Mouse (Mus musculus) cerebellum, postnatal 36 days (tissue): ENCODE measurements around the gene Agap3.
A peak's percentile ranks its signal among the peaks of the same experiment; 100 is the strongest.

Experiments used
- DNase-seq, 2 experiments: peaks; one replicate each; pipeline ENCODE4 v3.0.0; 2021 to 2022; ENCODE audit warnings: mixed read lengths in 2 of 2

The Agap3 gene

DNA sequence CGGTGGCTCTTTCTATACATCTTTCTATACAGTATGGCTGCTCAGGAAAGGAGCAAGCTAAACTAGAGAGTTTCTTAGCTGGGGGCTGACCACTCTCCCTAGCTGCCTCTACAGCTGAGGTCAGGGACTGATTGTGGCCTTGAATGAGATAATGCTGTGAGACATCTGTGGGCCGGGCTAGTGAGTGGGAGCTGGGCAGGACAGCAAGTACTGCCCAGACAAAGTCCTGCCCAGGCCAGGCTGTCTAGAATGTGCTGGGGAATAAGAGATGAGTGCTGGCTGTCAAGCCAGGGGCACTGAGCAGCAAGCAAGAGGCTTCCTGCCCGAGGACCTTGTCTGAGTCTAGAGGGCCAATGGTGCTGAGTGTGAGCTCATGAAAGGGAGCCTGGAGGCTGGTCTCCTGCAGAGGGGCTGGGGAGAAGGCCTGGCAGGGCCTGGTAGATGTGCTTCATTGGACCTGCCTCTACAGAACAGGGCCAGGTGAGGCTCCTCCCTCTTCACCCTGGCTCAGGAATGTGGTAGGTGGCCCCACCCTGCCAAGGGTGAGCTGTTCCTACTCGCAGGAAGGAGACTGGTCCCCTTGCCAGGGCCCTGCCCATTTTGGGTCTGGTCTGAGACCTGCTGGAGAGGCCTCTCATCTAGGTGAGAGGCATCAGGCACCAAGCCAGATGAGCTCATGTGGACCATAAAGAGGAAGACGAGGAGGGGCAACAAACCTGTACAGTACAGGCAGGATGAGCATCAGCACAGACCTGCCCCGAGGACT is 23.7 kb downstream of the Agap3 start:
- peak; percentile 51 to 56 for DNase-seq

DNA sequence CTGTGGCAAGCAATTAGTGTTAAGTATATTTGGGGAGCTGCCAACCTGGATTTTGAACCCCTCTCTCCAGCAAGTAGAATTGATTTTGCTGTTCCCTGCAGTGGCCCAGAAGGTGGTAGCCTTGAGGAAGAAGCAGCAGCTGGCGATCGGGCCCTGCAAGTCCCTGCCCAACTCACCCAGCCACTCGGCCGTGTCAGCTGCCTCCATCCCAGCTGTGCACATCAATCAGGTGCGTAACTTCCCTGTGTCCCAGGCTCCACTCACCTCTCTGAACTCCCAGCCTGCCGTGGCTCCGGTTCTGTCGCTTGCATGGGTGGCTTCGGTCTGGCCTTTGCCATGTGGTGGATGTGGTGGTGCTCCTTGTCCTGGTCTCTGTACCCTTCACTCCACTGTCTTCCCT is 25.9 kb downstream of the Agap3 start:
- DNase-seq, result no peak

DNA sequence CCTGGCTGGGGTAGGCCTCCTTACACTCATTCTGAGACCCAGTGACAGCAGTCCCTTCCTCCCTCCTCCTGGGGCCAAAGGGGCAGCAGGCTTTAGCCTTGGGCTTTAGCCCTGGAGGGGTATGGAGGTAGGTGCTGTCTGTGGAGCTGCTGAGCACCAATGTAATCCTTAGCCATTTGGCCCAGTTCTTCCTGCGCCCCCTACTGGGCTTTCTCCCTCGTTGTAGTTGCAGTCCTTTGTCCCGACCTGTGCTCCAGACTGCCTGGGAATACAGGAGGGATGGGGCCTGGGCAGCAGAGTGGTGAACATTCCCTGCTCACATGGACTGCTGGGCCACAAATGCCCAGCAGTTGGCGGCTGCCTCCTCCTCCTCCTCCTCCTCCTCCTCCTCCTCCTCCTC is 29.7 kb downstream of the Agap3 start:
- peak; percentile 74 to 75 for DNase-seq

DNA sequence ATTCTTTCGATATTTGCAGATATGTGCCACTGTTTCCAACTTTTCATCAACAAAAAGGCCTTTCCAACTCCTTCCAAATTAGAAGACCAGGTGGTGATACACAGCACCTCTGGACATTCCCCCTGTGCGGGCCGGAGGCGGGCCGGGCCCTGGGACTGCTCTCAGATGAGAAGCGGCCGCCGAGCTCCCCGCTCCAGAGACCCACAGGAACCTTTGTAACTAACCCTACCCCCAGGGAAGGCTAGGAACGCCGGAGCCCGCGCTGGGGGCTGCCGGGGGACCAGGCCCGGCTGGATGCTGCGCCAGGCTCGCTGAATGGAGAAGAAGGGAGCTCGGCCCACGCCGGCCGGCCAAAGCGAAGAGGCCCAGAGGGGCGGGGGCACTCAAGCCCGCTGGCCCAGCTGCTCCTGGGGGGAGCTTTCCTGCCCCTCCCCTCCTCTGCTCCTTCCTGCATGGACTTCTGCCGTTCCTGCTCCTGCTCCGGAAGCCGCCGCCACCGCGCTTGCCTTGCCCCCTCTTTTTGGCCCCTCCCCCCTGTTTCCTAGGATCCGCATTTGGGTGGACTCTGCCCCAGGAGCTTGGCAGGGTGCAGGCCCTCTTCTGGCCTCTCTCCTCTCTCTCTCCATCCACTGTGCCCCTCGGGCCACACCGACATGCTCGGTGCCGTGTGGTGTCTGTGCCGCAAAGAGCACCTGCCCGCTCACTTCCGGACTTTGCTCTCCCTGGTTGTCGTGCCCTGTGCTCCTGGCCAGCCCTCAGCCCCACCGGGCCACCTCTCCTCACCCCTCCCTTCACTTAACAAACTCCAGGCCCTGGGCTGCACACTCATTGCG is 30.5 kb downstream of the Agap3 start:
- no peak for DNase-seq

DNA sequence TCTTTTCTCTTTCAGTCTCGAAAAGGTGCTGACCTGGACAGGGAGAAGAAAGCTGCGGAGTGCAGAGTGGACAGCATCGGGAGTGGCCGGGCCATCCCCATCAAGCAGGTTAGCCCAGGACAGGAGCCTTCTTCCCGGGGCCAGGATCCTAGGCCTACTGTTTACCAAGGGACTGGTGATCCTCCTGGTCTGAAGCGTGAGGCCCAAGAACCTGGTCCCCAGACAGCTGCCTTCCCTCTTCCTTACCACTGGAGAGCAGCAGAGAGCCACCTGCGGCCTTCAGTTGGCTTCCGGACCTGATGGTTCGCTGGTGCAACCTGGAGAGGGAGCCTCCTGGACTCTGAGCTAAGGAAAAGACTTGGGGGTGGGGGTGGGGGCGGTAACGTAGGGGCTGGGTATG is 31.3 kb downstream of the Agap3 start:
- DNase-seq, result peak; percentile 78 to 79

DNA sequence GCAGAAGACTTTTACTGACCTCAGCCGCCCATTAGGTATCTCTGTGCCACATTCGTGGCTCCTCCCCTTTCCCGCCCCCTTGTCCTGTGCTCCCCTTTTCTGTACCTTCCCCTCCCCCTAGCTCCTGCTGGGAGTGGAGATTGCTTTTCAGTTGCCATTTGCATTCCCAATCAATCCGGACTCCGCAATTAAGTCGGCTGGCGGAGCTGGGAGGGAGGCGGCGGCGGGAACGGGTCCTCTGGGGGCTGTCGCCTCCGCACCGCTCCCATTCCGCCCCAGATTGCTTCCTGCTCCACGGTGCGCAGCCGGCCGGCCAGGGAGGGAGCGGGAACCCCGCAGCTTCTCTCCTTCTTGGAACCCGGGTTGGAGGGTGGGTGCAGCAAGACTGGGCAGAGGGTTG is 33.0 kb downstream of the Agap3 start:
- DNase-seq, result no peak

DNA sequence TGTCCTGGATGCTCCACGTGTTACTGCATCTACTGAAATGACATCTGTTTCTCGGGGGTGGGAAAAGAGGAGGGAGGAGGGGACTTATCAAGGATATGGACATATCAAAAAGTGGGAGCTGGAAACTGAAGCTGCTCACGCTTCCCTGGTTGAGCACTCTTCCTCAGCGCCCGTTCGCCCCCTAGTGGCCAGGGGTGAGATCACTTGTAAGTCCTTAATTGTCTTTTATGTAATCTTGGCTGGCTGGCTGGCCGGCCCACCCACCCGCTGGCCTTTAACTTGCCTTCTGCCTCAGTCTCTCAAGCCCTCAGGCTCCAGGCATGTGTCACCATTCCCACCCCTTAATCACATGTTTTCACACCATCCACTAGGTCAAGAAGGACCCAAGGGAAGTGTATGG is 34.1 kb downstream of the Agap3 start:
- peak; percentile 94 for DNase-seq

- no peak for DNase-seq
Measured at GRCm38 (mm10) chr5:24486738-24487137, 34.8 kb downstream of the Agap3 start.

GRCm38 (mm10) chr5:24490413-24490920 is 38.5 kb downstream of the Agap3 start:
- no peak for DNase-seq

DNA sequence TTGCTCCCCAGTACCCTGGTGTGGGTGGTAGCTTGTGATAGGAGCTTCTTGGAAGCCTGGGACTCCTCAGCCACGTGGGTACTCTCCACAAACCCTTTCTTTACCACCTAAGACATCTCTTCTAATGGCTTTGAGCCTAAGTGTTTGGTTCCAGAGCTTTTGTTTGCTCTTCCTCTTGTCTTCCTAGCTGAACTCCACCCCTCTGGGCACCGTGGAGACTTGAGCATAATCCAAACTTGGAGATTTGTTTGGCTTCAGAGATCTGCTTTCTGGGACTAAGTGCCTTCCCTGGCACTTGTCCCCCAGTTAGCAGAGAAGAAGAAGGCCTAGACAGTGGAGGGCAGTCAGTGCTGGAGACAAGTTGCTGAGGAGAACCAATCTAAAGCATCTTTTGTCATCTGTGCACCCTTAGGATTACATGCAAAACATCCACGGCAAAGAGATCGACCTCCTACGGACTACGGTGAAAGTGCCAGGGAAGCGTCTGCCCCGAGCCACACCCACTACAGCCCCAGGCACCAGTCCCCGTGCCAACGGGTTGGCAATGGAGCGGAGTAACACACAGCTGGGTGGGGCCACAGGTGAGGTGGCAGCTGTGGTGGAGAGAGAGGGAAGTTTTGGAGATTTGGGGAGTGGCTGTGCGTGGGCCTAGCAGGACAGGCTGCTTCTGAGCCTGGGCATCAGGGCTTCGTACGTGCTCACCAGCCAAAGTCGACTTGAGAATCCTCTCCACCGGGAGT is 40.7 kb downstream of the Agap3 start:
- no peak for DNase-seq

DNA sequence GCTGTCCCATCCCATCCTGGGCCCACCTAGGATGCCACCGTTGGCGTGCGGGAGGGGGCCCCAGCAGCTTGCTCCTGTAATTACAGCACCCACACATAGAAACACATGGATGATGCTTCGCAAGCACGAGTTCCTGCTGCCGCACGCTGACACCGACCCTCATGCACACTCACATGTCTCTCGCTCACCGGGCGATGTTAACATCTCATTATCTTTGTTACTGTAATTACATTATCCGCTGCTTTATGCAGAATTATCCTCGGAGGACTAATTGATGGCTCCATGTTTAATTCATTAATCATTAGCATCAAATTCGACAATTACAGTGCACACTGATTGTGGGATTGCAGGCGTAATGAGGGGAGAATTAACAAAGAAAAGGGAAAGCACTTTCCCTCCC is 43.0 kb downstream of the Agap3 start:
- no peak for DNase-seq

GRCm38 (mm10) chr5:24496756-24497155 is 44.8 kb downstream of the Agap3 start:
- DNase-seq, result no peak

DNA sequence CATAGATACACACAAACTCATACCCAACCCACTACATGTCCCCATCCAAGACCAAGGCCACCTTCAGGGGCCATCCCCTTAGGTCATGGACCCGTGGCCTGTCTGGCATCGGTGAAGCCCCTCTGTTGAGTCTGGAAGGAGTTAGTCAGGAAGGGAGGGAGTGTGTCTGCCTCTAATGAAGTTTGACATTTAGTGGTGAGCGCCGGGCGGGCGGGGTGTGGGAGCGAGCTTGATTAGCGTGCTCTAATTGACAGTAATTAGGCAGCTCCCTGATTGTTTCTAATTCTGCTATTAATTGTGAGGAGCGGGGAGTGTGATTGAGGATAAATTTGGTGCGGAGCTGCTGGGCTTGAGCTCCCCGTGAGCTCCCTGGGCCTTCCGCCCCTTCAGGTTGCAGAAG is 45.5 kb downstream of the Agap3 start:
- no peak for DNase-seq

- no peak for DNase-seq
Measured at GRCm38 (mm10) chr5:24499113-24499512, 47.1 kb downstream of the Agap3 start.

- DNase-seq, result peak in 1 of 2 experiments; percentile 41
Measured at GRCm38 (mm10) chr5:24500851-24501250, 48.9 kb downstream of the Agap3 start.

DNA sequence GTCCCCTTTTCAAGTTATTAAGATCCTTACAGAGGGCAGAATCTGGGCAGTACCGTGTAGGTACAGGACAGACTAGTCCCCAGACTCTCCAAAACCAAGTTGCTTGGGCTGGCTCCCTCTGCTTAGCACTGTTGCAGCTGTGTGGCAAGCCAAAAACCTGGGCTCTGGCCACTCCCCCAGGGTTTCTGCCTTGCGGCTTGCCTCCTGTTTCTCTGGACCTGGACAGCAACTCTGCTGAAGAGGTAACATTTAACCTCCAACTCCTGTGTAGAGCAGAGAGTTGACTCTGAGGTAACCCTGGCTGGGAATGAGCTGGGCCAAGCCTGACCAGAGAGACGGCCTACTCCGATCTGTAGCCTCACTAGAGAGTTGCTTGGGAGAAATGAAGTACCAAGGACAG is 50.8 kb downstream of the Agap3 start:
- peak in 1 of 2 experiments; percentile 3 for DNase-seq

- DNase-seq, result no peak
Measured at GRCm38 (mm10) chr5:24505513-24505912, 53.5 kb downstream of the Agap3 start.

- DNase-seq, result no peak
Measured at GRCm38 (mm10) chr5:24508406-24508805, 56.4 kb downstream of the Agap3 start.

- DNase-seq, result no peak
Measured at GRCm38 (mm10) chr5:24510635-24511034, 58.7 kb downstream of the Agap3 start.

GRCm38 (mm10) chr5:24512271-24512670 is 60.3 kb downstream of the Agap3 start:
- DNase-seq, result no peak

DNA sequence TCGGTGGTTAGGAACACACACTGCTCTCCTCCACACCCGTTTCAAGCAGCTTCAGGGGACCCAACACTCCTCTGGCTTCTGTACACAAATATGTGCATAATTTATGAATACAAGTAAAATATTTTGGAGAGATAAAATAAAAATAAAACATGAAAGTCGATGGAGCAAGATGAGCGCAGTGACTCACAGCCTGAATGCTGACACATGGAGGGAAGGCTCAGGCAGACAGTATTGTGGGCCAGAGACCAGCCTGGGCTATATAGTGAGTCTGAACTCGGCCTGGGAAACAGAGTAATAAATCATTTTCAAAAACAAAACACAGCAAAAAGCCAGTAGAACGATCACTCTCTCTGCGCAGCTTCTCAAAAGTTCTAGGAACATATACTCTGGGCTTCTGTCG is 69.4 kb downstream of the Agap3 start:
- DNase-seq, result no peak

DNA sequence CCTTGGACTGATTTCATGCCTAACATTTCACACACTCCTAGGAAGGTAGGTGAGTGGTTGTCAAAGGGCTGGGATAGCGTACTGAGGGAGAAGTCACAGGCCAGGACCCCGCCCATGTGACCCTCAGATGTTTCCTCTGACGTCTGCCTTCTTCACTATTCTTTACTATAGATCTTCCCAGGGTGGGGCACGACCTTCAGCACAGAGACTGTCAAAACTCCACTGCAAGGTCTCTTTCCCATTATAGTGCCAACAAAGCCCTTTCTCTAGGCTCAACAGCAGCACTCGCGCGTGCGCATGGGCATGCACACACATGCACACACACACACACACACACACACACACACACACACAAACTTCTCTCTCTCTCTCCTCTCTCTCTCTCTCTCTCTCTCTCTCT is 71.8 kb downstream of the Agap3 start:
- no peak for DNase-seq

DNA sequence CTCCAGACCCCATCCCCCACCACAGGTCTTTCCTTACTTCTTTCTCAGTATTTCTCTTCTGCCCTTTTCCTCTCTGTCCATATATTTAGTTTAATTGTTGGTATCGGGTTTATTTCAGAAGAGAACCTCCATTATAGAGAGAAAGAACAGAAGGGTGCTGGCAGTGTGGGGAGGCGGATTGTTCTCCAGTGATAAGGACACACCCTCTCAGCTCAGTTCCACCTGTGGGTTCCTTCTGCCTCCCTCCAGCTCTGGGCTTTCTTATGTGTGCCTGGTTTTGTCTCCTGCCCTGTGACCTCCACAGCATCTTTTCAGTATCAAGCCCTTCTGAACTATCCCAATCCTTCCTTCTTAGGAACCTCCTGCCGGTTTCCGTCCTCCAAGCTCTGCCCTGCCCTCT is 72.5 kb downstream of the Agap3 start:
- DNase-seq, result no peak
